Mouse (Mus musculus): ENCODE data around the gene Leng9.
A peak's percentile ranks its signal among the peaks of the same experiment; 100 is the strongest.

Gene Leng9

DNA sequence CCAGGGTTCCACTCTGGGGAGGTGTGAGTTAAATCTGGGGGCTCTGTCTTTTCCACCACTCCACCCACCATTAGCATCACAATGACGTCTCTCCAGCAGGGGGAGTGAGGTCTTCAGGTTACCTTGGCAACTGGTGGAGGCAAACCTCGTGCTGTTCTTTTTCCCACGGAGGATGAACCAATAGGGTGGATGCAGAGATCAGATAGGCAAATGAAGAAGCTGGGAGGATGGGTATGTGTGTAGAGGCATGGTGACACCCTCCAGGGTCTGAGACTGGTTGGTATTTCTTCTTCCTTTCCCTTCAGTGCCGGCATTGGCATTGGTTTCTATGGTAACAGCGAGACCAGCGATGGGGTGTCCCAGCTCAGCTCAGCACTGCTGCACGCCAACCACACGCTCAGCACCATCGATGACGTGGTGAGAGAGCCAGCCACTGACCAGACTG lies 25.8 kb downstream of the Leng9 start:
- peak; percentile 94 for DNase-seq (ENCODE audit: inconsistent ontology term)

DNA sequence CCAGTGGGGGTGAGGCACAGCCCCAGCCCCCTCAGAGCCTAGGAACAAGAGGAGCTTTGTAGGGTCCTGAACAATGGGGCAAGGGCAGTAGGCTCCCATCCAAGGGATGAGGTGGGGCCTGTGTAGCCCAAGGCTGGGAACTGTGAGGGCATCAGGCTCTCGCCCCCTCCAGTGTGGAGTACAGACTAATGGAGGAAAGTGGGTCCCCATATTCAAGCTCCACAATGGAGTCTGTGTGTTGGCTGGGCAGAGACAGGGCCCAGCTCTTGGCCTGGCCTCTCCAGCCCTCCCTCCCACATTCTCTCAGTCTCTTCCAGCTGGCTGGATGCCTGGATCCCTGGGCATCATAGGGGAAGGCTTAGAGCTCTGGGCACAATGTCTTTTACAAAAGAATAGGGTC lies 26.4 kb downstream of the Leng9 start:
- DNase-seq (ENCODE audit: inconsistent ontology term), result peak; percentile 96

DNA sequence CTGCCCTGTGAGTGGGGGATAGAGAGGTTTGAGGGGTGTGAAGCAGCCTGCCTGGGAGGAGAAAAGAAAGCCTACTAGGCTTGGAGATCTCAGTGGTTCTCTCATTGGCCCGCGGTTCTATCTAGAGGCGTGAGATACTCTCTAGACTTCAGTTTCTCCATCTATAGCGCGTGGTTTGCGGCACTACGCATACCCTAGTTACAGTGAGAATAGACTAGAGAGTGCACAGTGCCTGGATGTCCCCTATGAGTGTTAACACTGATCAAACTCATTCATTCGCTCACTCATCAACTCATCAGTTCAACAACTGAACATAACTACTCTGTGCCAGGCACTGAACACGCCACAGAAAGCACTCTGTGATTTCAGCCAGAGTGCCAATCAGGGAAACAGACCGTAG lies 27.4 kb downstream of the Leng9 start:
- DNase-seq (ENCODE audit: inconsistent ontology term), result peak; percentile 34

DNA sequence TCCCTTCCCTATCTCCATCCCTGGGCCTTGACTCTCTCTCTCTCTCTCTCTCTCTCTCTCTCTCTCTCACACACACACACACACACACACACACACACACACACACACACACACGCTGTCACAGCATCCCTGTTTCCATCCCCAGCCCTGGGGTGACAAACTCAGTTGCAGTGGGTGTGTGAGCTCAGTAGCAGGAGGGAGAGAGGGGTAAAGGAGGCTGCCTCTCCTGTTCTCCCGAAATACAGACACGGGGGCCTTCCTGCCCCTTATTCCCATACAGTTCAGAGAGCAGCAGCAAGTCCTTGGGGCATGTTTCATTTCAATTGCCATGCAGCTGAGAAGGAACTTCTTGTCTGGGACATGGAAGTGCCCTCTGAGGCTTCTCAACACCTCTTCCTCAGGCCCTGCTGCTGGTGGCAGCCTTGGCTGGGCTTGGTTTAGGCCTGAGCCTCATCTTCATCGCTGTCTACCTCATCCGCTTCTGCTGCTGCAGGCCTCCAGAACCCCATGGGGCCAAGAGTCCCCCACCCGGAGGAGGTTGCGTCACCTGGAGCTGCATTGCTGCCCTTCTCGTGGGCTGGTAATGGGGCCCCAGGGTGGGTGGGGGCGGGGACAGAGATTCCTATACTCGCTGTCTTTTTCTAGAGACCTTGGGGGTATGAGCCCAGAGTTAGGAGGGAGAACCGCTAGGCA lies 28.0 kb downstream of the Leng9 start:
- DNase-seq (ENCODE audit: inconsistent ontology term), result peak; percentile 37

DNA sequence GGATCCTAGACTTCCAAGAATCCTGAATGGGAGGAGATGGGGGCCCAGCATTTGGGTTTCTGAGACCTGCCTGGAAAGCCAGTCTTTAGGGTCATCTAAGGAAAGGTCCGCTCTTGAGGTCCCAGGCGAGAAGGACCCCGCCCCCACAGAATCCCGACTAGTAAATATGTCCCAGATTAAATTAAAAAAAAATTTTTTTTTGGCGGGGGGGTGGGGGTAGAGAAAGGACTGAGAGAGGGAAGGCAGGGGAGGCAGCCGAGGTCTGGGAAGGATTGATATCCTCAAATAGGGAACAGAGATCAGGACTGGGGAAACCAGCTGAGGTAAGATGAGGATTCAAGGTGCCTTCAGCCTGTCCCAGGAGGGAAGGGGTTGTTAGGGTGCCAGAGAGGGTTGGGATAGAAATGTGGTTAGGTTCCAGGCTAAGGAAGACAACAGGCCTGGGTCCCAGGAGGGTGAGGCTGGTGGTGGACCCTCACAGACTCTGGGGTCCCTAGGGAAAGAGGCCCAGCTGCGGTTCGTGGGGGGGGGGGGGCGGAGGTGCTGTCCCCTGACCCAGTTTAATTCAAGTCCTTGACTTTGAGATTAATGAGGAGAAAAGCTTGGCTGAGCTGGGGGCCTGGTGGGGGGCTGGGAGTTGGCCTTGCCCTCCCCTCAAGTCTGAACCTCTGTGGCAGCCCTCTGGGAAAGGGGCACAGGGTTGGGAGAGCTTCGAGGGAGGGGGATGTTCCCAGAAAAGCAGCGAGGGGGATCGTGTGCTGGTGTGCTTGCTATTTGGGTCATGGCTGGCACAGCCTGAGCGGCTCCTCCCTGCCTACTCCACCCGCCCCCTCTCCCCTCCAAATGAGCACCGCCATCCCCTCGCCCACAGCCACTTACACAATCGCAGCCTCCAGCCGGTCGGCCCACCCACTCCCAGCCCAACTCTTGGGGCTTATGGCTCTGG lies 29.9 kb downstream of the Leng9 start:
- DNase-seq (ENCODE audit: inconsistent ontology term), result peak; percentile 83

DNA sequence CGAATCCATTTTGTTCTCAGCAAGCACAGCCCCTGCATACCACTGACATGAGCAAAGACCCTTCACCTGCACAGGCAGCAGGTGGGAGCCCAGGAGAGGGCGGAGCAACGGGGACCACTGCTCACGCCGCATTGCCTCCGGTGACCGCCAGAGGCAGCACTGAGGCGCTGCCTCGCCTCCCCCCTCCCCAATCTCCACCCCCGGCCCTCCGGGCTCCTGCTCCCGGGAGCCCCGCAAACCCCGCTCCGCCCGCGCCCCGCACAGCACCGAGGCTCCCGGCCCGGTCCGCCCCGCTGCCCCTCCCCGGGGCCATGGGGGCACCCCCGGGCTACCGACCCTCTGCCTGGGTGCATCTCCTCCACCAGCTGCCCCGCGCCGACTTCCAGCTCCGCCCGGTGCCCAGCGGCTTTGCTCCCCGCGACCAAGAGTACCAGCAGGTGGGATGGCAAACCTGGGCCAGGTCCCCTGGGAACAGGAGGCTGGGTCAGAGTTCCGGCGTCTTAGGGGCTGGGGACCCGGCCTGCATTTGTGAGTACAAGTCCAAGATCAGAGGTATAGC lies 30.8 kb downstream of the Leng9 start, which contains the start of gene Ttyh1:
Gene Ttyh1, plus strand, starts transcription at position 65 of the 559 bp plus-strand sequence.
- peak; percentile 67 for DNase-seq (ENCODE audit: inconsistent ontology term)

DNA sequence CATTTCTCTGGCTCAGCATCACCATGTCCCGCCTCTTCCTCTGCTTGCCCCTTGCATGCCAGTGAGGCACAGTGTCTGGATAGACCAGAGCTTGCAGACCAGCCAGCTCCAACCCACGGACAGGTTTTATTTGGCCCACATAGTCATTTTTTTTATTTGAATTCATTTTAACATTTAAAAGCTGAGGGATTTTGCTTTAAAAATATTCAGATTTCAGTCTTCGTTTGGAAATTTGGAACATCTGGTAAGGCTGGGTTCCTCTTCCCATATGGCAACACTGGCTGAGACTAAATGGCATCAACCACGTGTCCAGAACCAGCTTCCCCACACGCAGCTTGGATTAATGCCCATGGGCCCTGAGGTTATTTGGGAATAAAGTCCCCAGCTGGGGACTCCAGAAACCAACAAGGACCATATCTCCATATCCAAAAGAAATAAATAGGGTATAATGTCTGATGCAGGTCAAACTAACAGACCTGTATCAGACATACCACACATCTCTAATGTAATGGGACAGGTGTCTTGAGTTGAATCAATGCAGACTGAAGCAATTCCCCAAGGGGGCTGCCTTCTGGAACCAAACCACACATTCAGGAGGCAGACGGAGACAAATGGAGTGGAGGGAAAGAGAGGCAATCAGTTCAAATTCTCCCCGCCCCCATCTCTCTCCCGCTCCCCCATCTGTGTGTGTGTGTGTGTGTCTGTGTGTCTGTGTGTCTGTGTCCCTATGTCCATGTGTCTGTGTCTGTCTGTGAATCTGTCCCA lies 32.9 kb downstream of the Leng9 start:
- no peak for DNase-seq (ENCODE audit: inconsistent ontology term)

DNA sequence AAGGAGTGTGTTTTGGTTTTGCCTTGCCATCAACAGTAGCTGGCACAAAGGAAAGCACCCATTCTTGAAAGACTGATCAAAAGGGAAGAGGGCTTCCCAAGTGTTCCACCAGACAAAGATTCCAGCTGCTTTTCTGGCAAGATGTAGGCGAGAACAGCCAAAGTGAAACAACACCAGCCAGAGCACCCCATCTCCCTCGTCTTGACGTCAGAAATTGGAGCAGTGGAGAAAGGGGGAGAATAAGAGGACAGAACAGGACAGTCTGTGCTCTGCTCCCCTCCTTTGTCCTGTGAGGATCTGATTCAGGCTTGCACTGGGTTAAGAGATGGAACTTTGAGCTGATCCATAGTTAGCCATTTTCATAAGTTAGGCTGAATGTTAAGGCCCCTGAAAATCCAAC lies 38.4 kb downstream of the Leng9 start:
- DNase-seq (ENCODE audit: inconsistent ontology term), result no peak

DNA sequence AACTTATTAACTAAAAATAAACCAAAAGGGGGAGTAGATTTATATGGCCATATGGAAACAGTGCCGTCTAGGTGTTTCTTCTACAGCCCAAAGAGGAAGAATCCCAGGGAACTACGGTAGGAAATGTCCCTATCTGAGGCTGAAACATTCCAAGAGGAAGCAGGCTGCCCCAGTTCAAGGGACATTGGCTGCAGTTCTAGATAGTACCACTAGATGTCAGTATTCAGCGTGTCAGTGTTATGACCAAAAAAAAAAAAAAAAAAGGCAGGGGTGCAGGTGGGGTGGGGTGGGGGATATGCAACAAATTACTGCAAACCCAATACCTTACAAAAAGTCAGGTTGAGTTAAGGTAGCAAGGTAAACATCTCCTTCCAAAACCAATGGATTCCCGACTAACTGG lies 46.8 kb downstream of the Leng9 start:
- DNase-seq (ENCODE audit: inconsistent ontology term), result peak; percentile 43

DNA sequence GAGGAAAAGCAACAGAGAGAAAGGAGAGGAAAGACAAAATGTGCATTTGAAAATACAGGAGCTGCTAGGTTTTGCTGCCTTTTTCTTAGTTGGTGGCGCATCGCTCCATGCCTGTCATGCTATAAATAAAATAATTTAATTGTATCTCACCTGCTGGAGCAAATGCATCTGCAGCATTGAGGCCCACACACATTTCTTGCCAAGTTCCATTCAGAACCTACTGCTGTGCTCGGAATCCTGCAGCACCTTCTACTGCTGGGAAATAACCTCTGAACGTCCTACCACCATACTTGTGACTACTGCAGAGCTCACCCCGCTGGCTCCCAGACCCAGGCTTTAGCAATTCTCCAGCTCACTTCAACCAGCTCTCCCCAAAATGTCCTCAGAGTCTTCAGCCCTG lies 49.0 kb downstream of the Leng9 start:
- DNase-seq (ENCODE audit: inconsistent ontology term), result no peak

DNA sequence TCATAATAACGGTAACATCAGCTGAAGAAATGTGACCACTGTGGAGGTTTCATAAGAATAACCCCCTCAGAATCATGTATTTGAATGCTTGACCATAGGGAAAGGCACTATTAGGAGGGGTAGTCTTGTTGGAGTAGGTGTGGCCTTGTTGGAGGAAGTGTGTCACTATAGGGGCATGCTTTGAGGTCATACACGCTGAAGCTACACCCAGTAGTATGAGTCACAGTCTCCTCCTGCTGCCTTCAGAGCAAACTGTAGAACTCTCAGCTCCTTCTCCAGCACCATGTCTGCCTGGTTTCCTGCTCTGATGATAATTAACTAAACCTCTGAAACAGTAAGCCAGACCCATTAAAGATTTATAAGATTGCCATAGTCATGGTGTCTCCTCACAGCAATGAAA lies 51.3 kb downstream of the Leng9 start:
- peak; percentile 34 for DNase-seq (ENCODE audit: inconsistent ontology term)

DNA sequence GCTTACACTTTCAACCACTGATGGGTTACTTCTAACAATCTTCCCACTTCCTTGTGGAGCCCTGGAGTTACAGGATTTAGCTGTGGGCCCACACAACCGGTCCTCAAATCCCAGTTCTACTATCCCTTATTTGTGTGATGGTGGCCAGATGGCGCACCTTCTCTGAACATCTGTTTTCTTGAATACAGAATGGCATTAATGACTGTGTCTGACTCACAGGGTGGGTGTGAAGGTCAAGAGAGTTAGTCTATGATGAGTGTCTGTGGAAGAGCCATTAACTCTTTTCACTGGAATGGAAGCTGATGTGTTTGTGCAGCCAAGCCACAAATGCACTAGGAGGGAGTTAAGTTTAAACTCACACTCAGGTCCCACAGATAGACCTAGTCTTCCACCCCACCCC lies 51.9 kb downstream of the Leng9 start:
- no peak for DNase-seq (ENCODE audit: inconsistent ontology term)

Data from Muller cell, postnatal 12 days (primary cell).